Comparison of ENCODE assay signal across 8 mouse cellular contexts in the genomic region with DNA sequence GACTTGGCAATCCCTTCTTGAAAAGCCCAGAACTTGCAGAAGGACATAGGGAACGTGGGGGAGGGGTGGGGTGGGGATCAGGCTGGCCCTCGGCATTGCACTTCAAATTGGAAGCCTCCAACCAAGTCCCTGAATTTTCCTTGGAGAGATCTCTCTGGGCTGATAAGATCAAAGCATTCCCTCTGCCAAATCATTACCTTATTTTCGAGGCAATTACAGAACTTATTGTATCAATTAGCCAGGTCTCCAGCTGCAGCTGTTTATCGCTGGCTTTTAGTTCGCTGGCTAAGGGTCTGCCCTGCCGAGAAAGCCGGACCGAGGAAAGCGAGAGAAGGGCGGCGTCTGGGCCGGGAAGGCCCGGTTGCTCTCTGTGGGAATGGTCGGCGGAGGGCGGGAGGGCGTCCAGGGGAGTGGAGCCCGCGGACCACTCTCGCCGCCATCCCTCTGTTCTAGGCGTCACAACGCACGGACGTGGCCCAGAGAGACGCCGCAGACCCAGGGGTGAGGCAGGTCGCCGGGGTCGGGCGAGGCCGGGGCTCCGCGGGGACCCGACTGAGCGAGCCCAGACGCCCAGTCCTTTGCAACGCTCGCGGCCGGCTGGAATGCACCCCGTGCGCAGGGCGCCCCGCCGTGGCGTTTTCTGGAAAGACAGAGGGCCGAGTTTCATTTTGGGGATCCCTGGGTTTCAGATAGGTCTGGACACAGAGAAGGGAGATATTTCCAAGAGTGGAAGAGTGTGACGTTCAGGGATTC. TPM values are rescaled to one million over a fixed set of nuclear protein-coding genes. Genes with fewer than 3 reads are reported as not detected.
A peak's percentile ranks its signal among the peaks of the same experiment; 100 is the strongest.
DNase-seq lines count a peak whose midpoint lies in the region; ATAC-seq and TF ChIP-seq lines count a peak whose summit lies in the region.

No protein-coding gene starts in this region.

- H3K36me3 ChIP-seq in embryonic facial prominence, embryonic 15.5 days: no peaks in the 10 kb centered on the region
- no peaks in the 10 kb centered on the region for H3K36me3 ChIP-seq in heart, embryonic 12.5 days
- no peaks in the 10 kb centered on the region for H3K36me3 ChIP-seq in kidney, postnatal 0 days (ENCODE audit: insufficient read depth, low read length)
- no peaks in the 10 kb centered on the region for H3K36me3 ChIP-seq in liver, adult 2 months (ENCODE audit: control insufficient read depth, insufficient read depth, low read length)
- H3K36me3 ChIP-seq in stomach, embryonic 15.5 days: no peaks in the 10 kb centered on the region

- 0 out of 2 replicates have a peak, but pooled peaks cover 3% of the 10 kb centered on the region for H3K9me3 ChIP-seq in embryonic facial prominence, embryonic 15.5 days (replicated peaks)
- H3K9me3 ChIP-seq in heart, embryonic 12.5 days (replicated peaks): peaks cover 3% of the 10 kb centered on the region; the same call in 1 of the 2 replicates
- H3K9me3 ChIP-seq in kidney, postnatal 0 days (replicated peaks; ENCODE audit: low read length): no peaks in the 10 kb centered on the region
- no peaks in the 10 kb centered on the region for H3K9me3 ChIP-seq in stomach, embryonic 15.5 days

- peak overlapping the region; percentile 63 for H3K4me3 ChIP-seq in embryonic facial prominence, embryonic 15.5 days (replicated peaks)
- H3K4me3 ChIP-seq in heart, embryonic 12.5 days: peak overlapping the region; percentile 62
- H3K4me3 ChIP-seq in kidney, postnatal 0 days (replicated peaks; ENCODE audit: low read depth, low read length): peak overlapping the region; percentile 57
- H3K4me3 ChIP-seq in liver, adult 2 months (ENCODE audit: insufficient read depth, low read depth, low read length): peak overlapping the region; percentile 84
- peak overlapping the region; percentile 56 for H3K4me3 ChIP-seq in stomach, embryonic 15.5 days (replicated peaks)

- ATAC-seq in embryonic facial prominence, embryonic 15.5 days (ENCODE audit: insufficient number of reproducible peaks, low FRiP score, low TSS enrichment, low read depth): peak; percentile 82
- peak; percentile 59 for ATAC-seq in heart, embryonic 12.5 days (ENCODE audit: insufficient number of reproducible peaks, low FRiP score)
- ATAC-seq in kidney, postnatal 0 days (replicated peaks; ENCODE audit: low FRiP score, low read depth): peak; percentile 81
- ATAC-seq in stomach, embryonic 15.5 days (ENCODE audit: insufficient read depth, low FRiP score, low read depth): peak; percentile 54; the same call in 1 of the 2 replicates

- H3K4me2 ChIP-seq in embryonic facial prominence, embryonic 15.5 days (replicated peaks): peak overlapping the region; percentile 86
- peak overlapping the region; percentile 79 for H3K4me2 ChIP-seq in heart, embryonic 12.5 days
- H3K4me2 ChIP-seq in kidney, postnatal 0 days (ENCODE audit: low read length): peak overlapping the region; percentile 93
- H3K4me2 ChIP-seq in stomach, embryonic 15.5 days: peak overlapping the region; percentile 92

- 1% methylated on average over 49 of the region's 49 CpGs for WGBS in embryonic facial prominence, embryonic 15.5 days
- 1% methylated on average over 49 of the region's 49 CpGs for WGBS in heart, embryonic 12.5 days
- WGBS in kidney, postnatal 0 days: 1% methylated on average over 49 of the region's 49 CpGs
- WGBS in liver, adult 2 months: 2% methylated on average over 49 of the region's 49 CpGs
- 1% methylated on average over 49 of the region's 49 CpGs for WGBS in stomach, embryonic 15.5 days

- no peaks in the 10 kb centered on the region for H3K27me3 ChIP-seq in embryonic facial prominence, embryonic 15.5 days
- H3K27me3 ChIP-seq in heart, embryonic 12.5 days (replicated peaks): peaks cover 10% of the 10 kb centered on the region
- H3K27me3 ChIP-seq in kidney, postnatal 0 days (ENCODE audit: insufficient read depth, low read length): 0 out of 2 replicates have a peak, but pooled peaks cover 1% of the 10 kb centered on the region
- H3K27me3 ChIP-seq in liver, adult 2 months (ENCODE audit: control insufficient read depth, insufficient read depth, low read length): peaks cover 3% of the 10 kb centered on the region; the same call in 1 of the 2 replicates
- peaks cover 14% of the 10 kb centered on the region; the same call in 1 of the 2 replicates for H3K27me3 ChIP-seq in stomach, embryonic 15.5 days (replicated peaks)

- peak; percentile 78 for TF ChIP-seq CTCF in kidney, postnatal 0 days (IDR thresholded peaks at IDR 0.05; ENCODE audit: low read depth)
- peak; percentile 82 for TF ChIP-seq CTCF in liver, adult 2 months (IDR thresholded peaks at IDR 0.05; ENCODE audit: low read depth, low read length)

- H3K9ac ChIP-seq in embryonic facial prominence, embryonic 15.5 days: peak overlapping the region; percentile 53
- peak overlapping the region; percentile 85 for H3K9ac ChIP-seq in heart, embryonic 12.5 days
- peak overlapping the region; percentile 75 for H3K9ac ChIP-seq in kidney, postnatal 0 days (ENCODE audit: low read depth, low read length)
- peak overlapping the region; percentile 91 for H3K9ac ChIP-seq in liver, adult 2 months (ENCODE audit: low read depth, low read length)
- peak overlapping the region; percentile 25 for H3K9ac ChIP-seq in stomach, embryonic 15.5 days

- no peaks in the 10 kb centered on the region for H3K79me2 ChIP-seq in liver, adult 2 months (ENCODE audit: control insufficient read depth, insufficient read depth, low read length)

- DNase-seq in 416B (ENCODE audit: low read depth): peak; percentile 79
- DNase-seq in adrenal gland, postnatal 4 days (ENCODE audit: low spot score in 2 of 2): peak; percentile 84 to 91
- DNase-seq in kidney, postnatal 0 days (ENCODE audit: low spot score): peak; percentile 87
- DNase-seq in liver, adult 2 months (ENCODE audit: extremely low read depth, low read depth, low spot score): peak; percentile 25
- DNase-seq in naive thymus-derived CD4-positive, alpha-beta T cell, adult 2 months (ENCODE audit: low read depth): peak; percentile 72

- H3K4me1 ChIP-seq in embryonic facial prominence, embryonic 15.5 days: peaks cover 31% of the 10 kb centered on the region
- H3K4me1 ChIP-seq in heart, embryonic 12.5 days (replicated peaks): peaks cover 35% of the 10 kb centered on the region
- H3K4me1 ChIP-seq in kidney, postnatal 0 days (replicated peaks; ENCODE audit: insufficient read depth, low read length): no peaks in the 10 kb centered on the region
- H3K4me1 ChIP-seq in liver, adult 2 months (ENCODE audit: control insufficient read depth, insufficient read depth, low read length): peaks cover 3% of the 10 kb centered on the region; the same call in 1 of the 2 replicates
- peaks cover 19% of the 10 kb centered on the region for H3K4me1 ChIP-seq in stomach, embryonic 15.5 days

- peak overlapping the region; percentile 79 for H3K27ac ChIP-seq in embryonic facial prominence, embryonic 15.5 days (replicated peaks)
- H3K27ac ChIP-seq in heart, embryonic 12.5 days (ENCODE audit: poor library complexity, severe bottlenecking): peak overlapping the region; percentile 39
- H3K27ac ChIP-seq in kidney, postnatal 0 days: no peak overlapping the region
- no peak overlapping the region for H3K27ac ChIP-seq in liver, adult 2 months (replicated peaks; ENCODE audit: insufficient read depth, low read depth, low read length)
- peak overlapping the region; percentile 86 for H3K27ac ChIP-seq in stomach, embryonic 15.5 days

- TF ChIP-seq POLR2A in liver, adult 2 months (IDR thresholded peaks at IDR 0.05; ENCODE audit: extremely low read depth, insufficient read depth, low read length): no peak

RNA-seq across cellular contexts. Expression of gene Wnt2b, which starts 6.0 kb away (rescaled TPM):
- 10 to 100 TPM; 11.4 to 12.6 TPM for total RNA-seq in adrenal gland, postnatal 4 days (2021)
- polyA plus RNA-seq in embryonic facial prominence, embryonic 15.5 days (2015; fragmentation: Nextera tagmentation; extraction: Ambion mirVana): 1.3 and 1.6 TPM in 2 replicates
- 1.3 and 1.4 TPM in 2 replicates for polyA plus RNA-seq in heart, embryonic 12.5 days (2016; fragmentation: Nextera tagmentation; extraction: Ambion mirVana)
- 0.43 and 0.59 TPM in 2 replicates for polyA plus RNA-seq in kidney, postnatal 0 days (2015; fragmentation: Nextera tagmentation; extraction: Ambion mirVana)
- total RNA-seq in liver, adult 2 months (2014; rRNA removed): 0.09 and 0.20 TPM in 2 replicates
- 0.11 and 0.25 TPM in 2 replicates for polyA plus RNA-seq in liver, adult 2 months (2012; rRNA removed)
- 2.8 and 3.6 TPM in 2 replicates for polyA plus RNA-seq in stomach, embryonic 15.5 days (2015; fragmentation: Nextera tagmentation; extraction: Ambion mirVana)

Comparison
In these comparisons a context has a peak if more than half of its experiments do, and no peak if none do; other contexts are left out.
1. DNase-seq: peak in every context shown above with its lines; median percentile 88 in adrenal gland, postnatal 4 days; 87 in kidney, postnatal 0 days; 79 in 416B; 72 in naive thymus-derived CD4-positive, alpha-beta T cell, adult 2 months; 25 in liver, adult 2 months.
2. H3K27ac ChIP-seq: peak in embryonic facial prominence, embryonic 15.5 days (single experiment), heart, embryonic 12.5 days (single experiment) and stomach, embryonic 15.5 days (single experiment); none in kidney, postnatal 0 days (single experiment) and liver, adult 2 months (single experiment).
3. H3K9ac ChIP-seq: peak in every context shown above with its lines; median percentile 91 in liver, adult 2 months; 85 in heart, embryonic 12.5 days; 75 in kidney, postnatal 0 days; 53 in embryonic facial prominence, embryonic 15.5 days; 25 in stomach, embryonic 15.5 days.
4. Peak in every context shown above with its lines, with median percentiles within 50 percentile points of each other: ATAC-seq, H3K4me2 ChIP-seq and H3K4me3 ChIP-seq.